Mouse (Mus musculus) kidney, embryonic 15.5 days (tissue): ENCODE measurements around the gene Cobl. TPM values are rescaled to one million over a fixed set of nuclear protein-coding genes. Genes with fewer than 3 reads are reported as not detected.

Experiments
- ATAC-seq: fragments of 200-750 bp; cut with Nextera tagmentation; replicated peaks from 2 replicates; pipeline ENCODE4 v1.8.0; 2017; ENCODE audit warnings: moderate TSS enrichment; ENCODE audit not compliant: low FRiP score
- H3K27ac ChIP-seq: fragments of 300-500 bp; sonication (generic); 2 replicates; pipeline ENCODE4 v1.5.1; 2015; ENCODE audit warnings: mild to moderate bottlenecking, inconsistent platforms
- H3K27me3 ChIP-seq: fragments of 300-500 bp; sonication (generic); 2 replicates; pipeline ENCODE4 v1.6.1; 2015; ENCODE audit warnings: inconsistent platforms
- H3K36me3 ChIP-seq: fragments of 300-500 bp; sonication (generic); 2 replicates; pipeline ENCODE4 v1.6.1; 2015; ENCODE audit warnings: inconsistent platforms
- H3K4me1 ChIP-seq: fragments of 300-500 bp; sonication (generic); 2 replicates; pipeline ENCODE4 v1.6.1; 2015; ENCODE audit warnings: inconsistent platforms
- H3K4me2 ChIP-seq: fragments of 300-500 bp; sonication (generic); 2 replicates; pipeline ENCODE4 v1.6.1; 2015; ENCODE audit warnings: moderate library complexity, mild to moderate bottlenecking, inconsistent platforms
- H3K4me3 ChIP-seq: fragments of 300-500 bp; sonication (generic); replicated peaks from 2 replicates; pipeline ENCODE4 v1.5.1; 2015; ENCODE audit warnings: mild to moderate bottlenecking, inconsistent platforms
- H3K9ac ChIP-seq: fragments of 300-500 bp; sonication (generic); 2 replicates; pipeline ENCODE4 v1.6.1; 2015; ENCODE audit warnings: mild to moderate bottlenecking, inconsistent platforms
- H3K9me3 ChIP-seq: fragments of 300-500 bp; sonication (generic); replicated peaks from 2 replicates; pipeline ENCODE4 v1.6.1; 2016; ENCODE audit warnings: inconsistent platforms
- WGBS: fragments of 180-500 bp; shearing (Covaris S2); methylation state at CpG from one replicate; pipeline ENCODE4 v1.1.7; 2015; ENCODE audit warnings: mixed read lengths; 5-methylcytosine and 5-hydroxymethylcytosine counted together
- polyA plus RNA-seq: library from polyadenylated mRNA; unstranded; fragments of >200 nt; fragmentation: Nextera tagmentation; extraction: Ambion mirVana; gene quantifications from 2 replicates; pipeline ENCODE4 v1.2.1, GENCODE M21; 2015

Cobl gene
- polyA plus RNA-seq, 1 experiment from 2014 or later = 7.7 TPM

- WGBS = 59% methylated on average over 12 of the region's 12 CpGs
- Histone ChIP-seq H3K4me1 (peaks cover 8% of the 10 kb centered on the region; the same call in 1 of the 2 replicates), H3K27me3 (no peaks in the 10 kb centered on the region), H3K27ac (peak overlapping the region; percentile 65), H3K36me3 (no peaks in the 10 kb centered on the region), H3K4me3 (no peak overlapping the region), H3K4me2 (no peak overlapping the region), H3K9ac (no peak overlapping the region), H3K9me3 (no peaks in the 10 kb centered on the region)
- ATAC-seq = peak; percentile 73
These were observed 128.6 kb downstream of the Cobl start for GRCm38 (mm10) chr11:12336145-12336544.

- ATAC-seq = peak; percentile 86
- Histone ChIP-seq H3K4me1 (peaks cover 8% of the 10 kb centered on the region; the same call in 1 of the 2 replicates), H3K27me3 (no peaks in the 10 kb centered on the region), H3K27ac (peak overlapping the region; percentile 83), H3K4me3 (no peak overlapping the region), H3K9ac (no peak overlapping the region), H3K4me2 (peak overlapping the region; percentile 0; the same call in 1 of the 2 replicates), H3K36me3 (no peaks in the 10 kb centered on the region), H3K9me3 (no peaks in the 10 kb centered on the region)
- 34% methylated on average over 2 of the region's 2 CpGs for WGBS
These were observed 132.8 kb downstream of the Cobl start for GRCm38 (mm10) chr11:12331997-12332396.

DNA sequence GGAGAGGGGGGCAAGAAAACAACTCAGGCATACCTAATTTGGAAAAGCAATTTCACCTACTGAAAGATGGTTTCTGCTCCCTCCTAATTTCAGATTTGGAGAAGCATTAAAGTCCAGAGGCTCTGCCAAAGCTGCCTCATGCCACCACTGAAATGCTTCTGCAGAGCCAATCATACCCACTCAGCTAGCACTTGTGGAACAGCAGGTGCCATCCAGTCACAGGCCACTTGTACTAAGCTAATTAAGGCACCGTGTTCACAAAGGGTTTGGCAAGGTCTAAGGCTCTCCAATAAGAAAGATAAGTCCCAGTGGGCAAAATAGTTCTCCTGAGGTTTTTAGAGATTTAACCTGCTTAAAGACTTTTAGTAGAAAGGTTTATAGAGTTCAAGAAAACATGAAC is 143.3 kb downstream of the Cobl start:
- Histone ChIP-seq H3K4me1 (no peaks in the 10 kb centered on the region), H3K36me3 (no peaks in the 10 kb centered on the region), H3K9me3 (no peaks in the 10 kb centered on the region), H3K27ac (no peak overlapping the region), H3K4me2 (no peak overlapping the region), H3K4me3 (no peak overlapping the region), H3K27me3 (no peaks in the 10 kb centered on the region), H3K9ac (no peak overlapping the region)
- 77% methylated on average over 1 of the region's 1 CpGs for WGBS
- no peak for ATAC-seq

DNA sequence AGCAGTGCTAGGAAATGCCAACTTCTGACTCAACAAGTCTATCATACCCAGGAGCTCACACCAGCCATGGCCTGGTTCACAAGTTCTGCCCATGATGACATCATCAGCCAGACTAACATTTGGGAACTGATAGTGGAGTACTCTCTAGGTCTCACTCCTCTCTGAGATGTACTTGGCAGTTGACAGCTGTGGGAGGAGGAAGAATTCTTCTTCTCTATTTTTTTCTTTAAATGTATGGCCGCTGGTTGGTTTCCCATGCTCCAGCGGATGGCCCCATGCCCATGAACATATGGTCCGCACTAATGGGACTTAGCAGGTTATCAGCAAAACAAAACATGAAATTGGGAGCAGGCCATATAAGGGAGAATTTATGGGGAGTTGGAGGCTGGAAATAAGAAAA is 145.4 kb downstream of the Cobl start:
- Histone ChIP-seq H3K36me3 (no peaks in the 10 kb centered on the region), H3K4me1 (no peaks in the 10 kb centered on the region), H3K9ac (no peak overlapping the region), H3K4me3 (no peak overlapping the region), H3K27me3 (no peaks in the 10 kb centered on the region), H3K9me3 (no peaks in the 10 kb centered on the region), H3K4me2 (no peak overlapping the region), H3K27ac (0 out of 2 replicates have a peak overlapping the region, but pooled peaks have one; percentile 4)
- WGBS = 78% methylated on average over 3 of the region's 3 CpGs
- no peak for ATAC-seq

DNA sequence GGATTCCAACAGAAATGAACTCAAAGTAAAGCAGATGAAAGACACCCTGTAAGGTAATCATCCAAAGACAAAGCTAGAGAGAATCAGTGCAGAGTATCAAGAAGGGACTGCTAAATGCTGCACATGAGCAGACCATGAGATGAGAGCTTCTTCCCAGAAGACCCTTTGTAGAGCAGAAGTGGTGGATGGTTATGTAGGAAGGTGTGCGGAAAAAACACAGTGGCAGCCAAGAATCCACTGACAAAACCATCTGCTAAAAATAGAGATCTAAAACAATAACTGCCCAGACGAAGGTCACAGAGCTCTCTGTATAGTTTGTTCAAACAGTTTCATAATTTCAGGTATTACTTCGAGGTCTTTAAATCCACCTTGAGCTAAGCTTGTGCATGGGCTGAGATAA is 149.1 kb downstream of the Cobl start:
- H3K4me3 ChIP-seq = no peak overlapping the region
- 75% methylated on average over 3 of the region's 3 CpGs for whole genome bisulfite sequencing
- no peaks in the 10 kb centered on the region for H3K9me3 ChIP-seq
- H3K9ac ChIP-seq = no peak overlapping the region
- ATAC-seq = no peak
- H3K36me3 ChIP-seq = no peaks in the 10 kb centered on the region
- H3K27me3 ChIP-seq = no peaks in the 10 kb centered on the region
- no peak overlapping the region for H3K27ac ChIP-seq
- no peaks in the 10 kb centered on the region for H3K4me1 ChIP-seq
- no peak overlapping the region for H3K4me2 ChIP-seq

DNA sequence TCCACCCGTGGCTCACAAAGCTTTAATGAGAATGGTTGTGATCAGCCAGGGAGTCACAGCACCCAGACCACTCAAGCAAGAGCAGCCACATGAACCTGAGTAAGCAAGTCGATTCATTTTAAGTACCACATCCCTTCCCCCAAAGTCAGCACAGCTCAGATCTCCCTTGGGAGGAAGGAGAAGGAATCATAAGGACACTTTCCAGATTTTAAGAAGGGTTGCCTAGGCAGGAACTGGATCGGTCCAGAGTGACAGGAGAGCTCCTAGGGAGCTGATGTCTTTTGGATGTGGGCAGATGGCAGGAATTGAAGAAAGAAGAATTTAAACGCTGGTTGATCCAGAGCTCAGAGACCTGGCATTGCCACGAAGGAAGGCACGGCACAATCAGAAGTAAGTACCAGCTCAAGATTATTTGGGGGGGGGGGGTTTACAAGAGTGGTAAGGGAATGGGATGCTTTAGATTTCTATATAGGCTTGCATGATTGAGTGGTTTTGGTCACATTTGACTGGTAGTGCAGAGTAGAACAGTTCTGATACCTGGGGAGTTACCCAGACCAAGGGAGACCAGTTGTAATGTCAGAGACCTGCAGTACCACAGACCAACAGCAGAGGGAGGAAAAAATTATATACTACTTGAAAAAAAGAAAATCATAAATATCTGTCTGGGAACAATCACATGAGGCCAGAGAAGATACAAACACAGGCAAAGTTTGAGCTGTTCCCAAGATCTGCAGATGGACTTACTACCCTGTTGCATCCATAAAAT is 150.3 kb downstream of the Cobl start:
- Histone ChIP-seq H3K9ac (no peak overlapping the region), H3K36me3 (no peaks in the 10 kb centered on the region), H3K27me3 (no peaks in the 10 kb centered on the region), H3K4me1 (no peaks in the 10 kb centered on the region), H3K4me3 (no peak overlapping the region), H3K4me2 (no peak overlapping the region), H3K27ac (no peak overlapping the region), H3K9me3 (no peaks in the 10 kb centered on the region)
- 0 out of 2 replicates have a peak, but pooled peaks have one; percentile 46 for ATAC-seq
- 76% methylated on average over 6 of the region's 6 CpGs for WGBS

GRCm38 (mm10) chr11:12311419-12311818 is 153.3 kb downstream of the Cobl start:
- ATAC-seq = no peak
- no peak overlapping the region for H3K4me3 ChIP-seq
- no peak overlapping the region for H3K9ac ChIP-seq
- H3K36me3 ChIP-seq = no peaks in the 10 kb centered on the region
- no peaks in the 10 kb centered on the region for H3K4me1 ChIP-seq
- 77% methylated on average over 6 of the region's 6 CpGs for WGBS
- H3K9me3 ChIP-seq = no peaks in the 10 kb centered on the region
- no peak overlapping the region for H3K4me2 ChIP-seq
- H3K27ac ChIP-seq = no peak overlapping the region; the same call in 1 of the 2 replicates
- H3K27me3 ChIP-seq = no peaks in the 10 kb centered on the region

GRCm38 (mm10) chr11:12309423-12310023 is 155.2 kb downstream of the Cobl start:
- Histone ChIP-seq H3K4me1 (no peaks in the 10 kb centered on the region), H3K36me3 (no peaks in the 10 kb centered on the region), H3K4me3 (no peak overlapping the region), H3K4me2 (no peak overlapping the region), H3K9ac (no peak overlapping the region), H3K27me3 (no peaks in the 10 kb centered on the region), H3K9me3 (no peaks in the 10 kb centered on the region), H3K27ac (no peak overlapping the region)
- ATAC-seq = no peak
- 74% methylated on average over 3 of the region's 3 CpGs for WGBS

GRCm38 (mm10) chr11:12304879-12305278 is 159.9 kb downstream of the Cobl start:
- H3K4me3 ChIP-seq = no peak overlapping the region
- no peak overlapping the region for H3K27ac ChIP-seq
- no peak for ATAC-seq
- H3K36me3 ChIP-seq = no peaks in the 10 kb centered on the region
- H3K9ac ChIP-seq = no peak overlapping the region
- no peaks in the 10 kb centered on the region for H3K27me3 ChIP-seq
- no peaks in the 10 kb centered on the region for H3K4me1 ChIP-seq
- 64% methylated on average over 3 of the region's 3 CpGs for WGBS
- no peak overlapping the region for H3K4me2 ChIP-seq
- H3K9me3 ChIP-seq = no peaks in the 10 kb centered on the region

DNA sequence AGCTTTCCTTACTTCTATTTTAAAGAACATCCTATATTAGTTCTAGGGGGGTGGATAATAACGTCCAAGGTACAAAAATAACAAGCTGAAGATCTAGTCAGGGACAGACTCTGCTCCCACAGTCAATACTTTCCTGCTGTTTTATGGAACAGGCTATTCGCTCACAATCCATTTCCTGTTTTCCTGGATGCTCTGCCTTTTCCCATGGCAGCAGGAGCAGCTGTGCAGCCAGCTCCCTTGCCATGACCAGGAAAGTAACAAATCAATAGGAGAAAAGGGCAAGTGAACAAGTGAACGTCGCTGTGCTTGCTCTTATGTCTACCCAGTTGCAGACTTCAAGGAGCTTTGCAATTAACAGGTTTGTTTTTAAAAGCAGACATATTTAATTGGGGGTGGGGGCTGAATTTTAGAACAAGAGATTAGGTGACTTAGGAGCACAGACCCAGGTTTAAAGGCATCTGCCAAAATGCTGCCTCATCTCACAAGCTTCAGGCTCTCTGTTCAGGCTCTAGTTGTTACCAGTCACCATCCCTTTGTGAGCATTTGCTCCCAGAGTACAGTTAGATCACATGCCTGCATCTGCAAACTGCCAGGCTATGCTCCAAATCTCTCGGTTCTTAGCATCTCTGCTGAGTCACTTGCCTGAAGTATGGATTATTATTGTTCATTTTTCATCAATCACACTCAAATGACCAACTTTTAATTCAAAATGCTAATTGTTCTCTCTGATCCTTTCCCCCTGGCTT is 164.9 kb downstream of the Cobl start:
- Histone ChIP-seq H3K9ac (no peak overlapping the region), H3K4me3 (no peak overlapping the region), H3K27me3 (no peaks in the 10 kb centered on the region), H3K4me2 (no peak overlapping the region), H3K4me1 (no peaks in the 10 kb centered on the region), H3K27ac (no peak overlapping the region), H3K9me3 (no peaks in the 10 kb centered on the region), H3K36me3 (no peaks in the 10 kb centered on the region)
- ATAC-seq = no peak
- 28% methylated on average over 5 of the region's 5 CpGs for WGBS

- H3K27me3 ChIP-seq = peaks cover 25% of the 10 kb centered on the region
- 22% methylated on average over 3 of the region's 3 CpGs for WGBS
- H3K4me2 ChIP-seq = no peak overlapping the region
- no peak for ATAC-seq
- H3K9ac ChIP-seq = no peak overlapping the region
- H3K4me1 ChIP-seq = no peaks in the 10 kb centered on the region
- no peaks in the 10 kb centered on the region for H3K36me3 ChIP-seq
- no peaks in the 10 kb centered on the region for H3K9me3 ChIP-seq
- no peak overlapping the region for H3K27ac ChIP-seq
- no peak overlapping the region for H3K4me3 ChIP-seq
These were observed 173.2 kb downstream of the Cobl start for GRCm38 (mm10) chr11:12291654-12291935.

DNA sequence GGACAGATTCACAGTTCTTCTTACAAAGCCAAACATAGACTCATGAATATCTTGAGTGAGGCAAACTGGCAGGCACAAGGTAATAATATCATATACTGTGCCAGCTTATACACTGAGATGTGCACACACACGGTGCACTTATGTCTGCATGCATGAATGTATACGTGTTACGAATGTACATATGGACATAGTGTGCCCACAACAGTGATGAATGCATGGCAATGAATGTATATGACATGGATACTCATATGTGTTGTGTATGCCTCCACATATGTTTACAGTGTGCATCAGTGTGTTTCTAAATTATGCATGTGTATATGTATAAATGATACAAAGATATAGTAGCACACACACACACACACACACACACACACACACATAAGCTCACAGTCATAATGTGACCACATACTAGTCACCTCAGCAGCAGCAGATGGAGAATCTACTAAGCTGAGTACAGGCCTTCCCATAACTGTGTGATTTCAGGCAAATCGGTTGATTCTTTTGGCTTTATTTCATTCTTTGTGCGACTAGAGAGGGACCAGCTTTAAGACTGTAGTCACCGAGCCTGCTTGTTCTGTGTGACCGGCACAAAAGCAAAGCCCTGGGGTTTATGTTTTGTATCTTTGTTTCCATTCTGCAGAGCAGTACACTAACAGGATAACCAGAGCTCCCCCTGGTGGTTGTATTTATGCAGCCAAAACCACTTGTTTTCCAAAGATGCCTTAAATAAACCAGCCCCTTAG is 173.7 kb downstream of the Cobl start:
- no peak overlapping the region for H3K4me2 ChIP-seq
- peak; percentile 80 for ATAC-seq
- no peaks in the 10 kb centered on the region for H3K4me1 ChIP-seq
- no peaks in the 10 kb centered on the region for H3K36me3 ChIP-seq
- H3K27ac ChIP-seq = no peak overlapping the region
- H3K27me3 ChIP-seq = peaks cover 25% of the 10 kb centered on the region
- no peak overlapping the region for H3K9ac ChIP-seq
- H3K4me3 ChIP-seq = no peak overlapping the region
- 47% methylated on average over 7 of the region's 7 CpGs for WGBS
- H3K9me3 ChIP-seq = no peaks in the 10 kb centered on the region
